13 mouse cellular contexts compared by ENCODE assay signal in the genomic region with DNA sequence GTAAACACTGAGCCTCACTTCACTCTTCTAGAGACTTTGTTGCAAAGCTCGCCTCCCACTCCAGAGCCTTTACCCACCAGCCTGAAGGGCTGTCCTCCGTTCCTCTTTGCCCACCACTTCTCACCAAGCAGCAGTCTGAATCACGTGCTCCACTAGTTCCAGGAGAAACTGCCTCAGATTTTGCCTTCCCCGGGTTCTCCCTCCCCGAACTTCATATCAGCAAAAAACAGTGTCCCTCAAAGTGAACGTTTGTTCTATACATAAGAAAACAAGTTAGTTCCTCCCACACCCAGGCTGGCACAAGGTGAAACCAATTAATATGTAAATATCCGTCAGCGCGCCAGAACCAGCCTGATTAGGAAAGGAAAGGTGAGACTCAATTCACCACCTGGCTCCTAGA. TPM values are rescaled to one million over a fixed set of nuclear protein-coding genes. Genes with fewer than 3 reads are reported as not detected.
DNase-seq lines count a peak whose midpoint lies in the region; ATAC-seq and TF ChIP-seq lines count a peak whose summit lies in the region.
"Had no signal": no experiment of that assay in that cellular context is flagged by ENCODE, and none has a peak within 500 bp of the region (broad histone marks: within the 10 kb centered on the region; RNA-seq: fewer than 3 reads in every experiment).

No protein-coding gene starts in this region.

- no peak for TF ChIP-seq EP300 in liver, postnatal 0 days (IDR thresholded peaks at IDR 0.05; ENCODE audit: low read depth)

- H3K27ac ChIP-seq in heart, embryonic 10.5 days = no peak overlapping the region
- H3K27ac ChIP-seq in limb, embryonic 13.5 days = no peak overlapping the region
- no peak overlapping the region for H3K27ac ChIP-seq in limb, embryonic 10.5 days
- H3K27ac ChIP-seq in embryonic facial prominence, embryonic 11.5 days (replicated peaks; ENCODE audit: low read depth, low read length) = no peak overlapping the region
- no peak overlapping the region for H3K27ac ChIP-seq in liver, postnatal 0 days (ENCODE audit: low read depth)
- H3K27ac ChIP-seq: hindbrain, embryonic 10.5 days; limb, embryonic 12.5 days had no signal

- peak overlapping the region; percentile 1; the same call in 1 of the 2 replicates for H3K4me2 ChIP-seq in limb, embryonic 13.5 days (replicated peaks)
- no peak overlapping the region for H3K4me2 ChIP-seq in embryonic facial prominence, embryonic 11.5 days (ENCODE audit: low read depth, low read length)
- peak overlapping the region; percentile 91; the same call in 1 of the 2 replicates for H3K4me2 ChIP-seq in liver, postnatal 0 days (ENCODE audit: low read depth, low read length)

- ATAC-seq in limb, embryonic 13.5 days (ENCODE audit: low FRiP score, low read depth) = no peak
- ATAC-seq in embryonic facial prominence, embryonic 11.5 days (replicated peaks; ENCODE audit: insufficient number of reproducible peaks, low FRiP score, low TSS enrichment, low read depth) = no peak
- ATAC-seq in liver, postnatal 0 days = no peak
- ATAC-seq: midbrain, embryonic 16.5 days had no signal

- H3K9ac ChIP-seq in limb, embryonic 13.5 days = no peak overlapping the region
- H3K9ac ChIP-seq in embryonic facial prominence, embryonic 11.5 days (replicated peaks; ENCODE audit: low read length) = no peak overlapping the region
- no peak overlapping the region for H3K9ac ChIP-seq in liver, postnatal 0 days (replicated peaks)
- H3K9ac ChIP-seq: limb, embryonic 12.5 days had no signal

- H3K4me3 ChIP-seq in heart, embryonic 10.5 days = peak overlapping the region; percentile 73; the same call in 1 of the 2 replicates
- 0 out of 2 replicates have a peak overlapping the region, but pooled peaks have one; percentile 60 for H3K4me3 ChIP-seq in limb, embryonic 13.5 days
- no peak overlapping the region for H3K4me3 ChIP-seq in limb, embryonic 10.5 days
- no peak overlapping the region for H3K4me3 ChIP-seq in embryonic facial prominence, embryonic 11.5 days (ENCODE audit: low read depth, low read length)
- H3K4me3 ChIP-seq in liver, postnatal 0 days (ENCODE audit: low read depth, low read length) = peak overlapping the region; percentile 63; the same call in 1 of the 2 replicates

- 8% methylated on average over 9 of the region's 9 CpGs for WGBS in heart, embryonic 10.5 days
- 6% methylated on average over 9 of the region's 9 CpGs for WGBS in limb, embryonic 13.5 days
- 9% methylated on average over 9 of the region's 9 CpGs for WGBS in limb, embryonic 10.5 days
- 4% methylated on average over 9 of the region's 9 CpGs for WGBS in embryonic facial prominence, embryonic 11.5 days
- WGBS in liver, postnatal 0 days (ENCODE audit: insufficient replicate concordance) = 21% methylated on average over 9 of the region's 9 CpGs

- no peak for TF ChIP-seq CTCF in liver, postnatal 0 days (IDR thresholded peaks at IDR 0.05; ENCODE audit: low read depth)

- peaks cover 55% of the 10 kb centered on the region for H3K27me3 ChIP-seq in heart, embryonic 10.5 days (ENCODE audit: insufficient read depth, poor library complexity, severe bottlenecking)
- peaks cover 77% of the 10 kb centered on the region for H3K27me3 ChIP-seq in limb, embryonic 13.5 days
- peaks cover 74% of the 10 kb centered on the region for H3K27me3 ChIP-seq in limb, embryonic 10.5 days (ENCODE audit: low read depth, poor library complexity, severe bottlenecking)
- peaks cover 40% of the 10 kb centered on the region for H3K27me3 ChIP-seq in embryonic facial prominence, embryonic 11.5 days (ENCODE audit: control insufficient read depth, insufficient read depth, low read length)
- peaks cover 16% of the 10 kb centered on the region for H3K27me3 ChIP-seq in liver, postnatal 0 days (ENCODE audit: insufficient read depth, low read length)

- H3K9me3 ChIP-seq in heart, embryonic 10.5 days = no peaks in the 10 kb centered on the region
- H3K9me3 ChIP-seq in limb, embryonic 13.5 days = no peaks in the 10 kb centered on the region
- H3K9me3 ChIP-seq in limb, embryonic 10.5 days (replicated peaks) = no peaks in the 10 kb centered on the region
- no peaks in the 10 kb centered on the region for H3K9me3 ChIP-seq in embryonic facial prominence, embryonic 11.5 days (replicated peaks; ENCODE audit: control insufficient read depth, low read length)
- no peaks in the 10 kb centered on the region for H3K9me3 ChIP-seq in liver, postnatal 0 days (ENCODE audit: low read length)
- H3K9me3 ChIP-seq: hindbrain, embryonic 10.5 days; limb, embryonic 12.5 days had no signal

- peaks cover 38% of the 10 kb centered on the region for H3K4me1 ChIP-seq in heart, embryonic 10.5 days
- H3K4me1 ChIP-seq in limb, embryonic 13.5 days = peaks cover 15% of the 10 kb centered on the region
- H3K4me1 ChIP-seq in limb, embryonic 10.5 days = peaks cover 15% of the 10 kb centered on the region
- H3K4me1 ChIP-seq in embryonic facial prominence, embryonic 11.5 days (ENCODE audit: control insufficient read depth, insufficient read depth, low read length) = peaks cover 3% of the 10 kb centered on the region
- peaks cover 36% of the 10 kb centered on the region for H3K4me1 ChIP-seq in liver, postnatal 0 days (ENCODE audit: insufficient read depth)

- H3K36me3 ChIP-seq in heart, embryonic 10.5 days = no peaks in the 10 kb centered on the region
- no peaks in the 10 kb centered on the region for H3K36me3 ChIP-seq in limb, embryonic 13.5 days
- no peaks in the 10 kb centered on the region for H3K36me3 ChIP-seq in limb, embryonic 10.5 days
- H3K36me3 ChIP-seq in embryonic facial prominence, embryonic 11.5 days (replicated peaks; ENCODE audit: control insufficient read depth, insufficient read depth, low read depth, low read length) = no peaks in the 10 kb centered on the region
- no peaks in the 10 kb centered on the region for H3K36me3 ChIP-seq in liver, postnatal 0 days (replicated peaks; ENCODE audit: insufficient read depth, low read length)
- H3K36me3 ChIP-seq: hindbrain, embryonic 10.5 days; limb, embryonic 12.5 days had no signal

- intact Hi-C loops in heart, postnatal 25 days (cut with DNase I) = loop anchor here (5.0 kb wide), 1 partner anchor 47 kb away; no protein-coding TSS in a partner anchor

- no peak for DNase-seq in heart, embryonic 10.5 days (ENCODE audit: low spot score)
- DNase-seq in heart, postnatal 25 days (ENCODE audit: low spot score) = no peak
- DNase-seq in limb, embryonic 10.5 days (ENCODE audit: low spot score) = no peak
- peak; percentile 4 for DNase-seq in embryonic facial prominence, embryonic 11.5 days (ENCODE audit: low spot score)
- DNase-seq in liver, postnatal 0 days = no peak
- DNase-seq in spleen, adult 18-20 months = no peak
- DNase-seq in embryo, embryonic 10 days (ENCODE audit: low spot score) = no peak
- DNase-seq: cerebellum, adult 9-10 months; right cerebral cortex, postnatal 4 days had no signal

RNA-seq across cellular contexts. Expression of a gene that starts 1.5 kb away (rescaled TPM):
- polyA plus RNA-seq in heart, embryonic 10.5 days (2016; fragmentation: Nextera tagmentation; extraction: Ambion mirVana) = 16.2 and 16.9 TPM in 2 replicates
- 10 to 100 TPM; 13.7 to 15.5 TPM for total RNA-seq in heart, postnatal 25 days (2021)
- polyA plus RNA-seq in limb, embryonic 13.5 days (2015; fragmentation: Nextera tagmentation; extraction: Ambion mirVana) = 8.5 and 9.8 TPM in 2 replicates
- polyA plus RNA-seq in limb, embryonic 10.5 days (2016; fragmentation: Nextera tagmentation; extraction: Ambion mirVana) = 5.0 and 6.7 TPM in 2 replicates
- polyA plus RNA-seq in embryonic facial prominence, embryonic 11.5 days (2014; fragmentation: Nextera tagmentation; extraction: Ambion mirVana) = 4.0 and 5.4 TPM in 2 replicates
- polyA plus RNA-seq in liver, postnatal 0 days (2015; fragmentation: Nextera tagmentation; extraction: Ambion mirVana) = 21.7 and 24.8 TPM in 2 replicates

RNA-seq across cellular contexts. Expression of a gene that starts 20.1 kb away (rescaled TPM):
- polyA plus RNA-seq in heart, embryonic 10.5 days (2016; fragmentation: Nextera tagmentation; extraction: Ambion mirVana) = 209 and 212 TPM in 2 replicates
- 100 to 1,000 TPM; 145 to 156 TPM for total RNA-seq in heart, postnatal 25 days (2021)
- 134 and 143 TPM in 2 replicates for polyA plus RNA-seq in limb, embryonic 13.5 days (2015; fragmentation: Nextera tagmentation; extraction: Ambion mirVana)
- polyA plus RNA-seq in limb, embryonic 10.5 days (2016; fragmentation: Nextera tagmentation; extraction: Ambion mirVana) = 189 and 195 TPM in 2 replicates
- polyA plus RNA-seq in embryonic facial prominence, embryonic 11.5 days (2014; fragmentation: Nextera tagmentation; extraction: Ambion mirVana) = 210 and 213 TPM in 2 replicates
- 145 and 146 TPM in 2 replicates for polyA plus RNA-seq in liver, postnatal 0 days (2015; fragmentation: Nextera tagmentation; extraction: Ambion mirVana)

RNA-seq across cellular contexts. Expression of a gene that starts 34.1 kb away (rescaled TPM):
- 4.3 and 10.3 TPM in 2 replicates for polyA plus RNA-seq in heart, embryonic 10.5 days (2016; fragmentation: Nextera tagmentation; extraction: Ambion mirVana)
- total RNA-seq in heart, postnatal 25 days (2021) = 1 to 10 TPM; 1.2 to 1.7 TPM
- polyA plus RNA-seq in limb, embryonic 13.5 days (2015; fragmentation: Nextera tagmentation; extraction: Ambion mirVana) = 2.1 and 2.4 TPM in 2 replicates
- polyA plus RNA-seq in limb, embryonic 10.5 days (2016; fragmentation: Nextera tagmentation; extraction: Ambion mirVana) = 2.6 and 3.5 TPM in 2 replicates
- polyA plus RNA-seq in embryonic facial prominence, embryonic 11.5 days (2014; fragmentation: Nextera tagmentation; extraction: Ambion mirVana) = 2.1 and 3.7 TPM in 2 replicates
- 16.2 and 20.3 TPM in 2 replicates for polyA plus RNA-seq in liver, postnatal 0 days (2015; fragmentation: Nextera tagmentation; extraction: Ambion mirVana)

RNA-seq across cellular contexts. Expression of a gene that starts 35.5 kb away (rescaled TPM):
- polyA plus RNA-seq in heart, embryonic 10.5 days (2016; fragmentation: Nextera tagmentation; extraction: Ambion mirVana) = 2.0 and 2.1 TPM in 2 replicates
- 10 to 100 TPM; 10.5 to 10.9 TPM for total RNA-seq in heart, postnatal 25 days (2021)
- 10.0 and 11.1 TPM in 2 replicates for polyA plus RNA-seq in limb, embryonic 13.5 days (2015; fragmentation: Nextera tagmentation; extraction: Ambion mirVana)
- polyA plus RNA-seq in limb, embryonic 10.5 days (2016; fragmentation: Nextera tagmentation; extraction: Ambion mirVana) = 1.1 and 2.9 TPM in 2 replicates
- 5.9 TPM in 2 replicates for polyA plus RNA-seq in embryonic facial prominence, embryonic 11.5 days (2014; fragmentation: Nextera tagmentation; extraction: Ambion mirVana)
- 0.74 and 0.79 TPM in 2 replicates for polyA plus RNA-seq in liver, postnatal 0 days (2015; fragmentation: Nextera tagmentation; extraction: Ambion mirVana)

RNA-seq across cellular contexts. Expression of a gene that starts 52.5 kb away (rescaled TPM):
- polyA plus RNA-seq in heart, embryonic 10.5 days (2016; fragmentation: Nextera tagmentation; extraction: Ambion mirVana) = 1.5 and 2.4 TPM in 2 replicates
- total RNA-seq in heart, postnatal 25 days (2021) = under 1 TPM; 0.42 to 0.52 TPM
- 2.1 TPM in 2 replicates for polyA plus RNA-seq in limb, embryonic 13.5 days (2015; fragmentation: Nextera tagmentation; extraction: Ambion mirVana)
- polyA plus RNA-seq in limb, embryonic 10.5 days (2016; fragmentation: Nextera tagmentation; extraction: Ambion mirVana) = 0.74 and 1.7 TPM in 2 replicates
- 1.00 and 3.4 TPM in 2 replicates for polyA plus RNA-seq in embryonic facial prominence, embryonic 11.5 days (2014; fragmentation: Nextera tagmentation; extraction: Ambion mirVana)
- polyA plus RNA-seq in liver, postnatal 0 days (2015; fragmentation: Nextera tagmentation; extraction: Ambion mirVana) = 29.5 and 31.5 TPM in 2 replicates

Comparison
In these comparisons a context has a peak if more than half of its experiments do, and no peak if none do; other contexts are left out.
1. H3K4me3 ChIP-seq: peak in heart, embryonic 10.5 days (single experiment), limb, embryonic 13.5 days (single experiment) and liver, postnatal 0 days (single experiment); none in limb, embryonic 10.5 days (single experiment) and embryonic facial prominence, embryonic 11.5 days (single experiment).